Mouse (Mus musculus): ENCODE data around the gene Atxn7l3.

The Atxn7l3 gene

DNA sequence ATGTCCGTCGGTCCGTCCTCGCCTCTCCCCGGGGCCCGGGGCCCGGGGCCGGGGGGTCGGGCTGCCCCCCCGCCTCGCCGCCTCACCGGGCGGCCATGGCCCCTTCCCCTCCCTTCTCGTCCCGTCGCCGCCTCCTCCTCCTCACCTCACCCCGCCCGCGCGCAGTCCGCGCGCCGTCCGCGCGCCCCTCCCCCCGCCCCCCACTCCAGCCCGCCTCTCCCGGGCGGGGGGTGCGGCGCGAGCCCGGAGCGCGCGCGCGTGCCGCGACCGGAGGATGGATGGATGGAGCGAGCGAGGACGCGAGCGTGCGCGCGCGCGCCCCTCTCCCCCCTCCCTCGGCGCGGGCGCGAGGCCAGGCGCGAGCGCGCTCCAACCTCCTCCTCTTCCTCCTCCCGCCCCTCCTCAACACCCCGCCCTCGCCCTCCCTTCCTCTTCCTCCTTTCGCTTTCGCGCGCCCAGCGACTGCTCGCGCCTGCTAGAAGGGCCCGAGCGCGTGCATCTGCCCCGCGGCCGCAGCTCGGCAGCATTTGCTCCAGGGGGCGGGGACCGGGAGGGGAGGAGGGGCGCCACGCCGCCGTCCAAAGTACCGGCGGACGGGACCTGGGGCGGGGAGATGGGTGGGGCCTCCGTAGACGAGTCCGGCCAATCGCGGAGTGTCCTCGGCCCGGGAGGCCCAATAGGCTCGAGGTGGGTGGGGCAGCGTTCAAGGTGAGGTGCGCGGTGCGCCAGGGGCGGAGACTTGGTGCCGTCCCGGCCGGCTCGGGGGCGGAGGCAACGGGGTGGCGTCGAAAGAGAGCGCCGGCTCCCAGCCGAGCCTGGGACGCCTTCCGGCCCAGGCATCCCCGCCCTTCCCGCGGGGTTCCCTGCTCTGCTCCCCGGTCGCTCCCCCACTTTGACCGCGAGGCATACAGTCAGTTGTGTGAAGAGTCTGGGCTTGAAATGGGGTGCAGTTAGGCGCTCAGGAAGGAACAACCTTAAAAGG is at the start of gene Atxn7l3:
Atxn7l3 (minus strand) TSS at position 141 of the 982 bp plus-strand sequence.
- DNase-seq (ENCODE audit: low spot score), result peak; percentile 99

GRCm38 (mm10) chr11:102344458-102344857 is 48.0 kb upstream of the Atxn7l3 start:
- DNase-seq (ENCODE audit: low spot score), result no peak

DNA sequence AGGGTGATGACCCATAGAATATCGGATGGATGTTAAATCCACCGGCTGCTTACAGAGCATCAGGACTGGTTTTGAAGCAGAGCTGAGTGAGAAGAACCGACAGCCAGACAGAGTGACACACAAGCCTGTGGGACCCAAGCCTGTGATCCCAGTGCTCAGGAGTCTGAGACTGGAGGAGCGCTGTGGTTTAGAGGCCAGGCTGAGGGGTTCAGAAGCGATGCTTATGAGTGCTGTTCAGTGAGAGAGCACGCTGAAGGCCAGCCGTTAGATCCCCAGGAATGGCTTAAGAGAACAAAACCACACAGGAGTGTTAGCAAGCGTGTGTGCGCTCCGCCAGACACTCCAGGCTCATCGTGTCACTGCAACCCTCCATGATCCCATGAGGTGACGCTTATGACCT is 46.3 kb upstream of the Atxn7l3 start:
- no peak for DNase-seq (ENCODE audit: low spot score)

- DNase-seq (ENCODE audit: low spot score), result no peak
These were observed 44.7 kb upstream of the Atxn7l3 start for GRCm38 (mm10) chr11:102341101-102341500.

DNA sequence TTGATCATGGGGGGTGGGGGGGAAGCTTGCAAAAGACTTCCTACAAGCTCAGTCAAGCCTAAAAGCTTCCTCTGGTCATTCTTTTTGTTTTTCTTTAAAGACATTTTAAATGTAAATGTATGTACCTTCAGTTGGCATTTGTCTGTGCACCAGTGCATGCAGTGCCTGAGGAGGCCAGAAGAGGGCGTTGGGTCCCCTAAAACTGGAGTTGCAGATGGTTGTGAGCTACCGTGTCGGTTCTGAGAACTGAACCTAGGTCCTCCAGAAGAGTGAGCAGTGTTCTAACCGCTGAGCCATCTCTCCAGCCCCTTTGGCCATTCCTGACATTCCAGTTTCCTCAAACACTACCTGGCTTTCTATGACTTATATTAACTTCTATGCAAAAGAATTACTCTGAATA is 43.2 kb upstream of the Atxn7l3 start:
- no peak for DNase-seq (ENCODE audit: low spot score)

- DNase-seq (ENCODE audit: low spot score), result peak; percentile 52
These were observed 42.8 kb upstream of the Atxn7l3 start for GRCm38 (mm10) chr11:102339195-102339594.

DNA sequence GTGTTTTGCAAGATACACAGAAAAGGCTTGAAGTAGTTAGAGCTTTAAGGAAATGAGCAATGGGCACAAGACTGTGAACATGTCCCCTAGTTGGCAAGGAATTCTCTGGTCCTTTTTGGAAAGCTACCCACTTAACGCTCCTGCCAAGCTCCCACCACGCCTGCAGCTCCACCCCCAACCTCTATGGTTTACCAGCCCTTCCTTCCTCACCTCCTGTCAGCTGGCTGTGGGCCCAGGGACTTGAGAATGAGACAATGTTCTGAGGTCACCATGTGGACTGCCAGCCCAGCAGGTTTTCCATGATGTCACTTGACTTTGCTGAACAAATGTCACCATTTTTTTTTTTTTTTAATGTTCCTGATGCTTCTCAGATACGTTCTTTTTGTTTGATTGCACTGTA is 42.1 kb upstream of the Atxn7l3 start:
- DNase-seq (ENCODE audit: low spot score), result peak; percentile 63

- no peak for DNase-seq (ENCODE audit: low spot score)
These were observed 41.5 kb upstream of the Atxn7l3 start for GRCm38 (mm10) chr11:102337921-102338320.

- no peak for DNase-seq (ENCODE audit: low spot score)
These were observed 39.8 kb upstream of the Atxn7l3 start for GRCm38 (mm10) chr11:102336191-102336590.

DNA sequence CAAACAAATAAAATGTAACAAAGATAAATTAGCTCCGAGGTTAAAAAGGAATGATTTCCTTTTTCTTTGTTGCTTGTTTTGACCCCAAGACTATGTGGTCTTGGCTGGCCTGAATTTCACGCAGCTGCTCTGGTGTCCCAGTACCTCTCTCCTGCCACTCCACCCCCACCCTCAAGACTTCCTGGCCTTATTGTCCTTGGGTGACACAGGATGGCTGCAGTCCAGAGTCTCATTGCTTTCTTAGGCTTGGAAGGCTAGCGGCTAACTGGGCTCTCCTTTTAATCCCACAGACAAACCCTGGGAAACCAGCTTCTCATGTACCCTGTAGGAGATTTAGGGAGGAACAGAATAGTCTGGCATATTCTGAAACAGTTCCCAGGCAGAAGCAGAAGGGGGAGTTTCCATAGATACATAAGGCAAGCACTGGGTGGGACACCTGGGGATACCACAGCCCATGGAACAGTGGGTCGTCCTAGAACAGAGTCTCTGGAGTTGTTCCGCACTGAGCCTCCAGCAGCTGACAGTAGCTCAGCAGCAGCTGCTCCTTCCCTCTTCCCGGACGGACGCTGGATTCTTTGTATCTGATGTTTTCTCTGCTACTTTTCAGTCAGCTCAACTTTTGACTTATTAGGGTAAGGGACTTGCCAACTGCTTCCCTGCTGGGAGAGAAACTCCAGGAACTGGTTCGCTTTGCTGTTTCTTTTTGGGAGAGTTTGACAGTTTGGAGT is 38.7 kb upstream of the Atxn7l3 start:
- DNase-seq (ENCODE audit: low spot score), result no peak

- no peak for DNase-seq (ENCODE audit: low spot score)
These were observed 37.6 kb upstream of the Atxn7l3 start for GRCm38 (mm10) chr11:102334010-102334409.

DNA sequence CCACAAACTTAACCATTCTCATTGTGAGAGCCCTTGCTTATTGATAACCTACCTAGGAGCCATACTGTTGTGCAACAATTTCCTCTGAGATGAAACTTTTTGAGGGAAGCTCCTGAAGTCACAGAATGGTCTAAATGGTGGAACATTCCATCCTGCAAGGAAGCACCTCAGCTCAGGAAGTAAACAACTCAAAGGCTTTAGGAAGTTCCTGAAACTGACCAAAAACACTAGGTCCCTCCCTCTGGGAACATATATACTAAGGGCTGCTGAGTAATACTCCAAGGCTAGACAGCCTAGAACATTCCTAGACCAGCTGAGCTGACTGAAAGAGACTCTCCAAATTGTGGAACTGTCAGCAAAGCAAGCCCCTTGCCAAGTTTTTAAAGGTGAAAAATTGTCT is 36.6 kb upstream of the Atxn7l3 start:
- no peak for DNase-seq (ENCODE audit: low spot score)

GRCm38 (mm10) chr11:102331806-102332205 is 35.4 kb upstream of the Atxn7l3 start:
- DNase-seq (ENCODE audit: low spot score), result no peak

- DNase-seq (ENCODE audit: low spot score), result no peak
These were observed 33.6 kb upstream of the Atxn7l3 start for GRCm38 (mm10) chr11:102330039-102330438.

DNA sequence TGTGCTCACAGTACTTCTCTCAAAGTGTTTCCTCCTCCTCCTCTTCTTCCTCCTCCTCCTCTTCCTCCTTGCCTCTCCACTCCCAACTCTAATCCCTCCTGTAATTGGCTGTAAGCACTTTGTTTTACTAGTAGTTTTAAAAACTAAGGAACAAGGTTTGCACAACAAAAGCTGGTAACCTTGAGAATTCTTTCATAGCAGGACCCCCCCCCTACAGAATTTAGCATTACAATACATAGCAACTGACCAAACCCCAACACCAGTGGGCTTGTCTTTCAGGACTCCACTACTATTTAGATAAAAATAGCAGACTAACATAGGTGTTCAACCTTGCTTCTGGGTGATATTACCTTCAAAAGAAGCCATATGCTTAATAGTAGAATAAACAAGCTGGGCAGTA is 33.1 kb upstream of the Atxn7l3 start:
- no peak for DNase-seq (ENCODE audit: low spot score)

GRCm38 (mm10) chr11:102327839-102328238 is 31.4 kb upstream of the Atxn7l3 start:
- DNase-seq (ENCODE audit: low spot score), result no peak

- DNase-seq (ENCODE audit: low spot score), result peak; percentile 28
These were observed 30.8 kb upstream of the Atxn7l3 start for GRCm38 (mm10) chr11:102327250-102327649.

GRCm38 (mm10) chr11:102323516-102323915 is 27.1 kb upstream of the Atxn7l3 start:
- DNase-seq (ENCODE audit: low spot score), result no peak

- no peak for DNase-seq (ENCODE audit: low spot score)
These were observed 25.5 kb upstream of the Atxn7l3 start for GRCm38 (mm10) chr11:102321931-102322330.

DNA sequence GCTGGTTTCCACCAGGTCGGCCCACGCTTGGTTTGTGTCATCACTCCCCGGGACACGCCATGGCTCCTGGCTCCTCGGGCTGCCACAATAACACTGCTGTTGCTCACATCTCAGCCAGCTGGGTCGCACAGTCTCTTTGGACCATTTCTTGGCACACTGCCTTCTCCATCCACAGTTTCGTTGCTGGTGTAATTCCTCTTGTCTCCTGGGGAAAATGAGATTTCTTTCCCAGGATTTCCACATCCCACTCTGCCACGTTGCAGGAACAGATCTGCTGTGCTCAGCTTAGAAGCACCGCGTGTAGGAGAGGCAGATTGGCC is 24.2 kb upstream of the Atxn7l3 start:
- peak; percentile 72 for DNase-seq (ENCODE audit: low spot score)

DNA sequence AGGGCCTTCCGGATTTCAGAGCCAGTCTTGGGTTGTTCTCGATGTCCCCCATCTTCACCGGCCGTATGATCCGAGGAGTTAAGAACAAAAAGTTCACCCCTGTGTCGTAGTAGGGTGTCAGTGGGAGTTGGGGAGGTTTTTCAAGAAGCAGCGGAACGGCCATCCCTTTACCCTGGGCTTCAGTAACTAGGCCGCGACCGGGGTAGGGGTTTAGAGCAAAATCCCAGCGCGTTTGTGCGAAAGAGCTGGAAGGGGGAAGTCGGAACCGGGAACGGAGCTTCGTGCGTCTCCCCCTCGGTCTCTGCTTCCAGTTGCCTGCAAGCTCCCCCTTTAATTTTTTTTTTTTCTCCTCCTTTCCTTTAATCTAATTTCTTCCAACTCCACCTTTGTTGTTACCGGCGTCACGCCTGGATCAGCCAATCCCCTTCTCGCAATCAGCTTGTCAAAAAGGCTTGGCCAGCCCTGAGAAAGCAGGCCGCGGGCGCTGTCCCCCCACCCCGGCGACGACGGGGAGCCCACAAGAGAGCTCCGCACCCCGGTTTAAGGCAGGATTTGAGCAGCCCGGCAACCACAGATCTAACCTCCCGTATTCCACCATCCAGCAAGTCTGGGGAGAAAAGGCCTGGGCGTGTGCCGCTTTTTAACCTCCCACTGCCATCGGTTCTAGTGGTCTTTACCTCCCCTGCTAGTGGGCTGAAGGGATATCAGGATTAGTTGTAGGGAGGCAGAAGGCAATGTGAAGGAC is 23.7 kb upstream of the Atxn7l3 start:
- peak; percentile 88 for DNase-seq (ENCODE audit: low spot score)

- peak; percentile 82 for DNase-seq (ENCODE audit: low spot score)
These were observed 23.0 kb upstream of the Atxn7l3 start, which contains the start of gene Ubtf for GRCm38 (mm10) chr11:102319410-102319792. Gene Ubtf (minus strand): TSS chr11:102319742.

Measured in urinary bladder, postnatal 14 days (tissue).